In the genomic region with DNA sequence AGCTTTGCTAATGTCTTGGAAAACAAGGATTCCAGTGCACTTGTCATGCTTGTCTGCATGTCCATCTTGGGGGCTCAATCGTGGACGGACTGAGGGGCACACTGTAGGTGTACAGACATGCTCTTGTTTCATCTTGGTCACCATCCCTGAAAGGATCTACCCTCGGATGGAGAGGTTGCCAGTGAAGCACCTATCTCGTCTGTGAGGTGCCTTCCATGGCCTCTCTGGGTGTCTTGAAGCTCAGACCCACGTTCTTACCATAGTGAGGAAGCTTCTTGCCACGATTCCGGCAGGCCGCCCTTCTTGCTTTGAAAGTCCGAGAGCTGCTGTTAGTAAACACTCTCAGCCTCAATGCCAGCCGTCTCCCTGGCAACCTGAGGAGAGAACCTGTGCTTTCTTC, we compare ENCODE assay signal across 17 mouse cellular contexts.
"Had no signal": no experiment of that assay in that cellular context is flagged by ENCODE, and none has a peak within 500 bp of the region (broad histone marks: within the 10 kb centered on the region; RNA-seq: fewer than 3 reads in every experiment).

No protein-coding gene starts in this region.

- H3K4me3 ChIP-seq: embryonic facial prominence, embryonic 10.5 days; embryonic facial prominence, embryonic 12.5 days; embryonic facial prominence, embryonic 13.5 days; embryonic facial prominence, embryonic 15.5 days; erythroblast, embryonic 14.5 days; forebrain, embryonic 10.5 days; forebrain, embryonic 12.5 days; forebrain, embryonic 13.5 days; forebrain, embryonic 15.5 days; gastrocnemius, adult 2 months had no signal

- H3K4me1 ChIP-seq: embryonic facial prominence, embryonic 10.5 days; embryonic facial prominence, embryonic 12.5 days; embryonic facial prominence, embryonic 13.5 days; embryonic facial prominence, embryonic 15.5 days; forebrain, embryonic 10.5 days; forebrain, embryonic 12.5 days; forebrain, embryonic 13.5 days; forebrain, embryonic 15.5 days had no signal

- DNase-seq: embryo, embryonic 11 days; forebrain, postnatal 0 days; gastrocnemius, postnatal 10 days; gastrocnemius, postnatal 14 days; gastrocnemius, postnatal 25 days; gastrocnemius, postnatal 36 days; heart, adult 18-20 months had no signal

- H3K27me3 ChIP-seq: embryonic facial prominence, embryonic 12.5 days; embryonic facial prominence, embryonic 13.5 days; embryonic facial prominence, embryonic 15.5 days; forebrain, embryonic 12.5 days; forebrain, embryonic 13.5 days; forebrain, embryonic 15.5 days had no signal

- H3K27ac ChIP-seq: embryonic facial prominence, embryonic 10.5 days; embryonic facial prominence, embryonic 12.5 days; embryonic facial prominence, embryonic 13.5 days; embryonic facial prominence, embryonic 15.5 days; forebrain, embryonic 10.5 days; forebrain, embryonic 12.5 days; forebrain, embryonic 13.5 days; forebrain, embryonic 15.5 days; gastrocnemius, adult 2 months had no signal

- H3K9me3 ChIP-seq: embryonic facial prominence, embryonic 10.5 days; embryonic facial prominence, embryonic 12.5 days; embryonic facial prominence, embryonic 13.5 days; embryonic facial prominence, embryonic 15.5 days; forebrain, embryonic 10.5 days; forebrain, embryonic 12.5 days; forebrain, embryonic 13.5 days; forebrain, embryonic 15.5 days had no signal
